Mouse (Mus musculus) limb, embryonic 14.5 days (tissue): Measurements from ENCODE around the gene Hdac11. TPM values are rescaled to one million over a fixed set of nuclear protein-coding genes. Genes with fewer than 3 reads are reported as not detected.
A peak's percentile ranks its signal among the peaks of the same experiment; 100 is the strongest.
"Not testable (repeated sequence)": the region's sequence is repeated elsewhere in the genome, so short reads cannot be mapped to it uniquely, and the experiment has no call there.

ENCODE experiments used
- ATAC-seq: fragments of 200-750 bp; cut with Nextera tagmentation; 2 replicates; pipeline ENCODE4 v1.8.0; 2017; ENCODE audit warnings: low read depth, moderate number of reproducible peaks, moderate TSS enrichment; ENCODE audit not compliant: low FRiP score
- DNase-seq: peaks from one replicate; pipeline ENCODE4 v3.0.0-alpha.2; 2015; ENCODE audit warnings: low spot score
- H3K27ac ChIP-seq: fragments of 300-500 bp; sonication (generic); replicated peaks from 2 replicates; pipeline ENCODE4 v1.5.1; 2014; ENCODE audit warnings: low read depth, mild to moderate bottlenecking, low read length, moderate library complexity, mixed read lengths
- H3K27me3 ChIP-seq: fragments of 300-500 bp; sonication (generic); 2 replicates; pipeline ENCODE4 v1.6.1; 2014; ENCODE audit warnings: low read length, mixed read lengths; ENCODE audit not compliant: control insufficient read depth, insufficient read depth
- H3K36me3 ChIP-seq: fragments of 300-500 bp; sonication (generic); 2 replicates; pipeline ENCODE4 v1.6.1; 2014; ENCODE audit warnings: mild to moderate bottlenecking, low read length, moderate library complexity, mixed read lengths; ENCODE audit not compliant: control insufficient read depth, insufficient read depth
- H3K4me1 ChIP-seq: fragments of 300-500 bp; sonication (generic); 2 replicates; pipeline ENCODE4 v1.6.1; 2014; ENCODE audit warnings: antibody characterized with exemption, low read length, mixed read lengths; ENCODE audit not compliant: control insufficient read depth, insufficient read depth
- H3K4me2 ChIP-seq: fragments of 300-500 bp; sonication (generic); replicated peaks from 2 replicates; pipeline ENCODE4 v1.6.1; 2014; ENCODE audit warnings: low read depth, mild to moderate bottlenecking, low read length, moderate library complexity; ENCODE audit not compliant: severe bottlenecking
- H3K4me3 ChIP-seq: fragments of 300-500 bp; sonication (generic); replicated peaks from 2 replicates; pipeline ENCODE4 v1.5.1; 2014; ENCODE audit warnings: low read length
- H3K9ac ChIP-seq: fragments of 300-500 bp; sonication (generic); 2 replicates; pipeline ENCODE4 v1.6.1; 2014; ENCODE audit warnings: mild to moderate bottlenecking, low read depth, low read length, moderate library complexity; ENCODE audit not compliant: severe bottlenecking
- H3K9me3 ChIP-seq: fragments of 300-500 bp; sonication (generic); 2 replicates; pipeline ENCODE4 v1.6.1; 2016; ENCODE audit warnings: low read length; ENCODE audit not compliant: control insufficient read depth
- POLR2A ChIP-seq: fragments of 200-500 bp; IDR thresholded peaks from 2 replicates; pipeline ENCODE4 v1.8.0; 2012; ENCODE audit warnings: inconsistent platforms, mild to moderate bottlenecking, moderate library complexity, borderline replicate concordance; ENCODE audit not compliant: insufficient read depth, insufficient read length; ENCODE audit errors: extremely low read depth
- WGBS: fragments of 180-500 bp; shearing (Covaris S2); extraction: QIAGEN DNeasy Blood & Tissue Kit; methylation state at CpG from one replicate; pipeline ENCODE4 v1.1.7; 2014; 5-methylcytosine and 5-hydroxymethylcytosine counted together
- polyA plus RNA-seq, 2 experiments: library from polyadenylated mRNA; depleted of rRNA in 1 of 2; stranded (reverse) in 1 of 2; unstranded in 1 of 2; fragments of >200 nt; fragmentation: Nextera tagmentation in 1 of 2; extraction: Ambion mirVana in 1 of 2; gene quantifications; 2 replicates each; pipeline versions ENCODE4 v1.2.1 to v1.2.3; 2012 to 2014

Gene Hdac11
- polyA plus RNA-seq, 2 experiments, result 18.5 to 43.9 TPM

GRCm38 (mm10) chr6:91116244-91117145 lies 40.0 kb upstream of the Hdac11 start, which contains the start of gene Nup210:
Nup210 (minus strand) TSS chr6:91116829.
- Histone ChIP-seq H3K9me3 (no peaks in the 10 kb centered on the region), H3K4me3 (peak within 1 kb of the TSS; percentile 59), H3K4me1 (peaks cover 3% of the 10 kb centered on the region; the same call in 1 of the 2 replicates), H3K27me3 (no peaks in the 10 kb centered on the region; the same call in none of the 2 replicates), H3K27ac (no peak within 1 kb of the TSS), H3K4me2 (peak within 1 kb of the TSS; percentile 99), H3K36me3 (no peaks in the 10 kb centered on the region), H3K9ac (peak within 1 kb of the TSS; percentile 52)
- WGBS, result under 1% methylated on average over 49 of the region's 93 CpGs
- peak; percentile 96 for DNase-seq
- ATAC-seq, result peak; percentile 95
- no peak for TF ChIP-seq POLR2A

GRCm38 (mm10) chr6:91117149-91117548 lies 39.3 kb upstream of the Hdac11 start:
- no peak overlapping the region for H3K27ac ChIP-seq
- peak overlapping the region; percentile 52; the same call in 1 of the 2 replicates for H3K9ac ChIP-seq
- peaks cover 3% of the 10 kb centered on the region; the same call in 1 of the 2 replicates for H3K4me1 ChIP-seq
- H3K9me3 ChIP-seq, result no peaks in the 10 kb centered on the region
- WGBS, result 2% methylated on average over 9 of the region's 9 CpGs
- peak overlapping the region; percentile 59 for H3K4me3 ChIP-seq
- H3K4me2 ChIP-seq, result peak overlapping the region; percentile 99
- ATAC-seq (0 out of 2 replicates have a peak, but pooled peaks have one; percentile 2), DNase-seq (no peak)
- no peaks in the 10 kb centered on the region; the same call in none of the 2 replicates for H3K27me3 ChIP-seq
- TF ChIP-seq POLR2A, result no peak
- no peaks in the 10 kb centered on the region for H3K36me3 ChIP-seq

- ATAC-seq, result no peak
Observed at GRCm38 (mm10) chr6:91118526-91118925, 37.9 kb upstream of the Hdac11 start.

GRCm38 (mm10) chr6:91120206-91120605 lies 36.3 kb upstream of the Hdac11 start:
- no peak overlapping the region for H3K9ac ChIP-seq

More at GRCm38 (mm10) chr6:91118526-91118925, 37.9 kb upstream of the Hdac11 start:
- Histone ChIP-seq H3K36me3 (no peaks in the 10 kb centered on the region), H3K9ac (no peak overlapping the region), H3K4me3 (no peak overlapping the region), H3K27ac (no peak overlapping the region), H3K4me1 (peaks cover 3% of the 10 kb centered on the region; the same call in 1 of the 2 replicates), H3K4me2 (no peak overlapping the region), H3K27me3 (no peaks in the 10 kb centered on the region; the same call in none of the 2 replicates), H3K9me3 (no peaks in the 10 kb centered on the region)
- DNase-seq, result no peak
- TF ChIP-seq POLR2A, result no peak

GRCm38 (mm10) chr6:91121089-91121488 lies 35.4 kb upstream of the Hdac11 start:
- WGBS, result 92% methylated on average over 5 of the region's 7 CpGs
- not testable (repeated sequence) for H3K36me3 ChIP-seq, H3K27me3 ChIP-seq, DNase-seq, ATAC-seq, H3K9ac ChIP-seq, H3K4me2 ChIP-seq, H3K9me3 ChIP-seq, H3K27ac ChIP-seq, H3K4me1 ChIP-seq, H3K4me3 ChIP-seq

More at GRCm38 (mm10) chr6:91120206-91120605, 36.3 kb upstream of the Hdac11 start:
- no peak for TF ChIP-seq POLR2A
- H3K4me2 ChIP-seq, result no peak overlapping the region
- no peaks in the 10 kb centered on the region for H3K9me3 ChIP-seq
- no peak overlapping the region for H3K4me3 ChIP-seq
- ATAC-seq, result no peak
- H3K36me3 ChIP-seq, result no peaks in the 10 kb centered on the region
- no peaks in the 10 kb centered on the region; the same call in none of the 2 replicates for H3K27me3 ChIP-seq
- no peak for DNase-seq
- no peak overlapping the region for H3K27ac ChIP-seq
- H3K4me1 ChIP-seq, result peaks cover 3% of the 10 kb centered on the region; the same call in 1 of the 2 replicates
- 79% methylated on average over 2 of the region's 2 CpGs for WGBS
